Mouse (Mus musculus) intestine, embryonic 16.5 days (tissue): ENCODE measurements at regions not wholly inside any gene's neighbourhood (a gene's known extent, or its start where the extent isn't known, plus 50 kb on each side); places are given as distances from the start of the nearest gene placed in this dataset.

Source experiments
- ATAC-seq: fragments of 200-750 bp; cut with Nextera tagmentation; 2 replicates; pipeline ENCODE4 v1.8.0; 2017; ENCODE audit warnings: moderate TSS enrichment, moderate library complexity
- H3K27ac ChIP-seq: fragments of 300-500 bp; sonication (generic); 2 replicates; pipeline ENCODE4 v1.5.1; 2014; ENCODE audit warnings: mild to moderate bottlenecking, low read length
- H3K27me3 ChIP-seq: fragments of 300-500 bp; sonication (generic); replicated peaks from 2 replicates; pipeline ENCODE4 v1.6.1; 2014; ENCODE audit warnings: low read length, control low read depth, mixed read lengths; ENCODE audit not compliant: control insufficient read depth, insufficient read depth
- H3K36me3 ChIP-seq: fragments of 300-500 bp; sonication (generic); 2 replicates; pipeline ENCODE4 v1.6.1; 2014; ENCODE audit warnings: low read length, control low read depth; ENCODE audit not compliant: control insufficient read depth, insufficient read depth
- H3K4me1 ChIP-seq: fragments of 300-500 bp; sonication (generic); 2 replicates; pipeline ENCODE4 v1.6.1; 2014; ENCODE audit warnings: low read length, control low read depth, mixed read lengths; ENCODE audit not compliant: control insufficient read depth, insufficient read depth
- H3K4me2 ChIP-seq: fragments of 300-500 bp; sonication (generic); 2 replicates; pipeline ENCODE4 v1.6.1; 2014; ENCODE audit warnings: low read depth, low read length, control low read depth
- H3K4me3 ChIP-seq: fragments of 300-500 bp; sonication (generic); 2 replicates; pipeline ENCODE4 v1.5.1; 2014; ENCODE audit warnings: mild to moderate bottlenecking, low read length
- H3K9ac ChIP-seq: fragments of 300-500 bp; sonication (generic); 2 replicates; pipeline ENCODE4 v1.6.1; 2014; ENCODE audit warnings: low read depth, low read length
- H3K9me3 ChIP-seq: fragments of 300-500 bp; sonication (generic); 2 replicates; pipeline ENCODE4 v1.6.1; 2016; ENCODE audit warnings: low read length, control low read depth; ENCODE audit not compliant: control insufficient read depth
- WGBS: fragments of 180-500 bp; shearing (Covaris S2); extraction: QIAGEN DNeasy Blood & Tissue Kit; methylation state at CpG from one replicate; pipeline ENCODE4 v1.1.7; 2014; 5-methylcytosine and 5-hydroxymethylcytosine counted together

DNA sequence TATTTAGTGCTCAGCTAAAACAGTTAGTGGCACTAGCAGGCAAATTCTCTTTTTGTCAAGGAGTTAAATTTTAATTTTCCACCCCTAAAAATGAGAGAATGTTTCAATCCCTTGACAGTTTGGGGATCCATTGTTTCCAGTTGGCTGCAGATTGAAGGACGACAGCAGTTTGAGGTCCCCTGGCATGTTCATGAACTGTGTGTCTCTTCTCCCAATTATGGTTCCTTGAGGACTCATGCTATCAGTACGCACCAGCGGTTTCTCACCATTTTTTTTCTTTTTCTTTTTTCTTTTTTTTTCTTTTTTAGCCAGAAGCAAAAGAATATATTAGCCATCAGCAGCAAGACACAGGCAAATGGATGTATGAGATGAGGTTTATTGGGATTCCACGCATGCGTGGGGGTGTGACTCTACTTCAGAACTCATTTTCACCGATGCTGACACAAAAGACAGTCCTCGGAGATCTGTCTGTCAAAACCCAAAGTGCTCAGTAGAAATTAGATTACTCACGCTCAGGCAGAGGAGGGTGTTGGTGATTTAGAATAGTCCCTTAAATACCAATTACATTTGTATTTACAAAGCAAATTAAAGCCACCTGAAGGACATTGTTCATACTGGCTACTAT, 157.8 kb upstream of the Arrdc4 start:
- ATAC-seq = no peak
- WGBS = 84% methylated on average over 8 of the region's 8 CpGs
- H3K9me3 ChIP-seq = no peaks in the 10 kb centered on the region
- H3K27ac ChIP-seq = no peak overlapping the region
- no peaks in the 10 kb centered on the region for H3K36me3 ChIP-seq
- H3K27me3 ChIP-seq = no peaks in the 10 kb centered on the region
- H3K9ac ChIP-seq = no peak overlapping the region
- H3K4me2 ChIP-seq = no peak overlapping the region
- no peaks in the 10 kb centered on the region for H3K4me1 ChIP-seq
- H3K4me3 ChIP-seq = no peak overlapping the region

DNA sequence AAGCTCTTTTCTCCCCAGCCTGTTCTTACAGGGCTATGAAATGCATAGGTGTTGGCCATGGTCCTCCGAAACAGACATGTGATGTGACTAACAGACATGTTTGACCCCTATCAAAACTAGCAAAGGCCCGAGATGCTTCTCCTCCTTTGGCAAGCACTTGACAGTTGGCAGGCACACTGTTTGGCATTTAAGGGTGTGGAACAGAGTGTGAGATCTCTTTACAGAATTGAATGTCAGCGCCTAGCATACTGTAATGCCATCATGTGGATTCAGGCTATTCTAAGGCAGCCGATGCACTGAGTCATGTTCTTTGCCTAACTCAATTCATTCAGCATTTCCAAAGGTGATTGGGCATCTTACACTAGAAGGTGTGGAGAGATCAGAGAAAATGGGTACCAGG, 156.8 kb upstream of the Arrdc4 start:
- Histone ChIP-seq H3K4me3 (no peak overlapping the region), H3K27me3 (no peaks in the 10 kb centered on the region), H3K9ac (no peak overlapping the region), H3K4me2 (no peak overlapping the region), H3K9me3 (no peaks in the 10 kb centered on the region), H3K27ac (no peak overlapping the region), H3K4me1 (no peaks in the 10 kb centered on the region), H3K36me3 (no peaks in the 10 kb centered on the region)
- ATAC-seq = no peak
- 87% methylated on average over 4 of the region's 4 CpGs for WGBS

DNA sequence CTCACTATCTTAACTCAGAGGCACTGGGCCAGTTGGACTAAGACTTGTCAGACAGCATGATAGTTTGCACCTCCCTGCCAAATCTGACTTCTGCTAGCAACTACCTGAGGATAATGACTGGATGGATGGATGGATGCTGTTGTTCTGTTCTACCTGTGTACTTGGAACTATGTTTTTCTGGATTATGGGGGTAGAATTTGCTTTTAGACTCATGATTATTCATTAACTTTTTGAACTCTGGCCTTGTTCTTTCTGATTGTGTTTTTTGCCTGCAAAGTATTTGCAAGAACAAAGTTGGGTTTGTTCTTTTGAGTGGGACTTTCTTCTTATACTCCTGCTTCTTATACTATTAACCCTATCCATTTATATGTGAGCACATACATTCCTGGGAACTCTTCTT, 137.1 kb upstream of the Arrdc4 start:
- no peak for ATAC-seq
- no peak overlapping the region for H3K9ac ChIP-seq

DNA sequence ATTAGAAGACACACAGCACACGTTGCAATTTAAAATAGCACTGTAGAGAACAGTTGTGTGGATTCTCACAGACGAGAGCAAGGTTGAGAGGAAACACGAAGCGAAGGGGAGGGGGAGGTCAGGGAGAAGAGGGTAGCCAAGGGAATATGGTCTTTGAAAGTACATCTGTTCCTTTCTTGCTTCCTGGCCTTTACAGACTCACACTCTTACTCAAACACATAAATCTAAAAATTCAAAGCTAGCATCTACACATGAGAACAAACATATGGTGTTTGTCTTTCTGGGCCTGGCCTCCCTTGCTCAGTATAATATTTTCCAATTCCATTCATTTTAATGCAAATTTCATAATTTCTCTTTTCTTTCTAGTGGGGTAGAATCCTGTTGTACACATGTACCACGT, 124.0 kb upstream of the Arrdc4 start:
- Histone ChIP-seq H3K9me3 (no peaks in the 10 kb centered on the region), H3K4me3 (no peak overlapping the region), H3K36me3 (no peaks in the 10 kb centered on the region), H3K27ac (no peak overlapping the region), H3K4me2 (no peak overlapping the region), H3K27me3 (no peaks in the 10 kb centered on the region), H3K4me1 (no peaks in the 10 kb centered on the region), H3K9ac (no peak overlapping the region)
- ATAC-seq = no peak
- WGBS = 57% methylated on average over 5 of the region's 5 CpGs

More for the DNA sequence above, 137.1 kb upstream of the Arrdc4 start:
- Histone ChIP-seq H3K4me3 (no peak overlapping the region), H3K9me3 (no peaks in the 10 kb centered on the region), H3K4me1 (no peaks in the 10 kb centered on the region), H3K36me3 (no peaks in the 10 kb centered on the region), H3K27me3 (no peaks in the 10 kb centered on the region), H3K27ac (no peak overlapping the region), H3K4me2 (no peak overlapping the region)

DNA sequence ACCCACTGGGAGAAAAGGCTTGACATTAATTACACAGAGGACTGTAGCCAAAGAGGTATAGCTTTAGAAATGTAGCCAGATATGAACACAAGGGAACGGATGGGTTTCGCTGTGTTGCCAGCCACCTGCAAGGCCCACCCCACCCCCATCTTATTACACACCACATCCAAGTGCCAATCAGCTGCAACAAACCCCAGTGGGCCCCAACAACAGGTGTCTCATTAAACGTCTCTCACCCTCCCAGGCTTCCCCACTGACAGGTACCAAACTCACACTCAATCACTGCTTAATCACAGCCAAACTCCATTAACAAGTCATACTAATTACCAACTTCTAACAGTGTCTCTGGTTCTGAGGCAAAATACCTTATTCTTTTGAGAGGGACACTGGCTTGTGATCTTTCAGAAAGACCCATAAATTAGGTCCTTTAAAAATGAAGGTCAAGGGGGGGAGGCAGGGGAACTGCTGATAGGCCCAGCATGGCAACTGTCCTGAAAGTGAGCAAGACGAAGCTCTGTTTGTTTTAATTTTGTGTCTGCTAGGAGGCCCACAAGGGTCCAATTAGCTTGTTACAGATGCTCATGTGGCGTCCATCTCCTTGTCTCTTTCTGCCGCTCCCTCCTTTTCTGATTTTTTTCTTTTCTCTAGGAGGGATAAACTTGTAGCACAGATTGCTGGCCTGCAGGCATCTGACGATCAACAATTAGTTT, 115.4 kb upstream of the Arrdc4 start:
- Histone ChIP-seq H3K9ac (no peak overlapping the region), H3K4me1 (no peaks in the 10 kb centered on the region), H3K4me2 (no peak overlapping the region), H3K4me3 (no peak overlapping the region), H3K36me3 (no peaks in the 10 kb centered on the region), H3K9me3 (no peaks in the 10 kb centered on the region), H3K27ac (no peak overlapping the region), H3K27me3 (no peaks in the 10 kb centered on the region)
- no peak for ATAC-seq
- 57% methylated on average over 7 of the region's 7 CpGs for WGBS

DNA sequence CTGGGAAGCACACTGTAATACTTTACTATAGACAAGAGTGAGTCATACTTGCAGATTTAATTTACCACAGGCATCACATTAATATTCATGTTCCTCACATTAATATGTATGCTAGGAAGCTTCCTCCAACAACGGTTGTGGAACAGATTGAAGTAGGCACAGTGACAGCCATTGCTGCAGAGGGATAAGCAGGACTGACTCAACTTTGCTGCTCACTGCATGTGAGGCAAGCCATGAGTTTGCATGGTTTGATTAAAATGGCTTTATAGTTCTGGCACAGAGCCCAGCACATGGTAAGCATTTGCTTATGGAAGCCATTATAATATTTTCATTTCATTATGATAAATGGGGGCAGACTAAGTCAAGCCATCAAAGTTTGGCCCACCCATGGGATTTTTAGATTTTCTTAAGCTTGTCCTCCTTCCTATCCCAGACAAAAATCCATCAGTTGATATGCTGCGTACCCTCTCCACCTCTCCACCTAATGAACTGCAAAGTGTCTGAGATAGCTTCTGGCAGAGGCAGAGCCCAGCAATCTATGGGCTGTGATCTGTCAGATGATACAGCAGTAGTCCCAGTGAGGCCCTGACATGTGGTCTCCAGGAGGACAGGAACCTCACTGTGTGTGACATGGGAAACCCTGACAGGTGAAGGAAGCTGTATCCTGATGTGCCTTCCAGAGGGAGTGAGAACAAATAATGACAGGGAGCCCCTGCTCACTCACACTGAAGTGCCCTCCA, 109.6 kb upstream of the Arrdc4 start:
- H3K4me3 ChIP-seq = no peak overlapping the region
- no peaks in the 10 kb centered on the region for H3K27me3 ChIP-seq
- no peak overlapping the region for H3K9ac ChIP-seq
- no peak overlapping the region for H3K27ac ChIP-seq
- H3K9me3 ChIP-seq = no peaks in the 10 kb centered on the region
- H3K36me3 ChIP-seq = no peaks in the 10 kb centered on the region
- 45% methylated on average over 2 of the region's 2 CpGs for whole genome bisulfite sequencing
- no peak for ATAC-seq
- no peak overlapping the region for H3K4me2 ChIP-seq
- H3K4me1 ChIP-seq = no peaks in the 10 kb centered on the region

DNA sequence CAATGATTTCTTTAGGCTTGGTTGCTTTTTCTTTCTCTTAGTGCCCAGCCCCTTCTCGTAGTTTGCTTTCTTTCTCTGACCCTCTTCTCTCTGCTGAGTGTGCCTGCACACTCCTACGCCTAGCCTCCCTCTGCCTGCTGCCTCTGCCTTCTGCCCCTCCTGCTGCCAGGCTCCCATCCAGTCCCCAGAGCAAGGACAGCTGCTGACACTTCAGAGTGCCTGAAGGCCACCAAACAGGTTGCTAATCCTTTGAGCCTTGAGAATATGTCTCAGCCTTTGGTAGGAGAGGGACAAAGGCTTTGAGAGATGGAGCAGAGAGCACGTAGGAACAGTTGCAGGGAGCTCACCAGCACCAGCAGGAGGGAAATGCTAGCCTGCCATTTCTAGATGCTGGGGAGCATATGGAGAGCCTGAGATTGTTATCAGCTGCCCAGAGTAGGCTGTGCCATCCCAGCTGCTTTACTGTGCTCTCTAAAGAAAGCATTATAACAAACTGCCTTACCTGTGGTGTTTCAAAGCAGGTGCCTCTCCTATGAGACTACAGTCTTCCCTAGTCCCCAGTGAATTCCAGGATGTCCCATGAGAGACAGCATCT, 103.0 kb upstream of the Arrdc4 start:
- Histone ChIP-seq H3K4me1 (no peaks in the 10 kb centered on the region), H3K27me3 (no peaks in the 10 kb centered on the region), H3K9ac (no peak overlapping the region), H3K4me2 (no peak overlapping the region), H3K36me3 (no peaks in the 10 kb centered on the region), H3K9me3 (no peaks in the 10 kb centered on the region), H3K27ac (no peak overlapping the region), H3K4me3 (no peak overlapping the region)
- 52% methylated on average over 3 of the region's 3 CpGs for WGBS
- ATAC-seq = no peak

DNA sequence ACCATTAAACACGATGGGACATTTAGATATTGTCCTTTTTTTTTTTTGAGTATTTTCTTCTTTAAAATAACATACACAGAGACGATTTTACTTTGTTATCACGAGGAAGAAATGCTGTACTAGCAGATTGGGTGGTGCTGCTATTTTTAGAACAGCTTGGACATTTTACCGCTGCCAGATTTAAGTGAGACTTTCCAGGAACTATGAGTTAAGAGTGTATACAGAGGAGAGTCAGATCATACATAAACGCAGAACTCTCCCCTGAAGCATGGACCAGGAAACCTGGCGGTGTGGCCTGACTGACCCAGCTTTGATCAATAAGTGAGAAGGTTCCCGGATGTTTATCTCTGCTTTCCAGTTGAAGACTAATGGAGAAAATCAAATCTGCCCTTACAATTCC, 95.6 kb upstream of the Arrdc4 start:
- Histone ChIP-seq H3K9ac (no peak overlapping the region), H3K4me2 (no peak overlapping the region), H3K9me3 (no peaks in the 10 kb centered on the region), H3K27me3 (no peaks in the 10 kb centered on the region), H3K36me3 (no peaks in the 10 kb centered on the region), H3K27ac (no peak overlapping the region), H3K4me1 (0 out of 2 replicates have a peak, but pooled peaks cover 4% of the 10 kb centered on the region), H3K4me3 (no peak overlapping the region)
- 27% methylated on average over 7 of the region's 7 CpGs for WGBS
- ATAC-seq = 0 out of 2 replicates have a peak, but pooled peaks have one; percentile 46

DNA sequence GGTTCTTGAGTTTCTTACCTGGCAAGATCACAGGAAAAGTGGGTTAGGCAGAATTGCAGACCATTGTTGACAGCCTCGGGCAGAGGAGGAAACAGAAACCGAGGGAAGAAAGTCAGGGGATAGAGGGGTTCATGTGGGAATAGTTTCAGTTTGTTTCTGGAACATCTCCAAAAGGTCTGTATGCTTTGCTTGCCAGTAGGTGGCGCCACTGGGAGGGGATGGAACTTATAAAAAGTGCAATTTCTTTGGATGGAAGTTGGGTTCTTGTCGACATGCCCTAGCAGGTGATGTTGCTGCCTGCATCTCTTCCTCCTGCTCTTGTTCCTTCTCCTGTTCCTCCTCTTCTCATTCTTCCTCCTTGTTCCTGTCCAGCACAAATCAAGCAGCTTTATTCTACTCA, 94.3 kb upstream of the Arrdc4 start:
- Histone ChIP-seq H3K27ac (no peak overlapping the region), H3K4me2 (no peak overlapping the region), H3K9me3 (no peaks in the 10 kb centered on the region), H3K4me3 (no peak overlapping the region), H3K9ac (no peak overlapping the region), H3K27me3 (no peaks in the 10 kb centered on the region), H3K36me3 (no peaks in the 10 kb centered on the region), H3K4me1 (0 out of 2 replicates have a peak, but pooled peaks cover 4% of the 10 kb centered on the region)
- 46% methylated on average over 4 of the region's 4 CpGs for WGBS
- ATAC-seq = no peak
